Mouse (Mus musculus) C2C12 (cell line): ENCODE measurements at regions not wholly inside any gene's neighbourhood (a gene's known extent, or its start where the extent isn't known, plus 50 kb on each side); places are given as distances from the start of the nearest gene placed in this dataset.

Source experiments
- CEBPB ChIP-seq: IDR thresholded peaks from one replicate; pipeline ENCODE4 v1.6.1; 2011; ENCODE audit warnings: low read depth, mild to moderate bottlenecking, control low read depth, moderate library complexity
- CTCF ChIP-seq: IDR thresholded peaks from one replicate; pipeline ENCODE4 v1.5.1; 2011; ENCODE audit not compliant: control insufficient read depth, insufficient read depth, insufficient read length
- FOSL1 ChIP-seq: IDR thresholded peaks from one replicate; pipeline ENCODE4 v1.8.0; 2011; ENCODE audit warnings: mild to moderate bottlenecking, low read length; ENCODE audit not compliant: poor library complexity, insufficient read depth, severe bottlenecking
- MAX ChIP-seq: IDR thresholded peaks from one replicate; pipeline ENCODE4 v1.6.1; 2011; ENCODE audit warnings: mild to moderate bottlenecking, control low read depth
- MYOD1 ChIP-seq: IDR thresholded peaks from one replicate; pipeline ENCODE4 v1.6.1; 2011; ENCODE audit warnings: low read depth; ENCODE audit not compliant: control insufficient read depth, insufficient read length
- MYOG ChIP-seq: IDR thresholded peaks from one replicate; pipeline ENCODE4 v1.6.1; 2011; ENCODE audit not compliant: control insufficient read depth, insufficient read length; ENCODE audit errors: extremely low read depth
- USF1 ChIP-seq: IDR thresholded peaks from one replicate; pipeline ENCODE4 v1.6.1; 2011; ENCODE audit warnings: low read depth, mild to moderate bottlenecking, control low read depth, moderate library complexity

DNA sequence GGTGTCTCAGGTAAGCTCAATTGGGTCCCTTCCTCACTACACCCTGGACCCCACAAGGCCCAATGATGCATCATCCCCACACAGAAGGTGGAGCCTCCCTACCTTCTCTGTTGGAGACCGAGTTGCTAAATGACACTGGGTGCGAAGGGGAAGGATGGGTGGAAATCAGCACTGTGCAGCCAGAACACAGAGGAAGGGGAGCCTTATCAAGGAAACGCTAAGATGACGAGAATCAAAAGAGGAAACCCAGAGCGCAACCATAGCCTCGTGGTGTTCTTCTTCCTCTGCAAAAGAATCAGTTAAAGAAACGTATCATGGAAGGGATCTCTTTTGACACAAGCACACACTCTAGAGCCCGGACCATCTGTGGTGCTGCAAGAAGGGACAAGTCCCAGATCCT, 64.6 kb downstream of the Hes1 start:
- TF ChIP-seq CTCF (no peak), MAX (no peak), MYOD1 (no peak), USF1 (no peak), CEBPB (no peak), MYOG (no peak), FOSL1 (no peak)
